Mouse (Mus musculus) ES-E14 (cell line): ENCODE data around the gene Cachd1.

Experiments
- CHD2 ChIP-seq: IDR thresholded peaks from 2 replicates; pipeline ENCODE4 v1.6.1; 2014; ENCODE audit warnings: mild to moderate bottlenecking, low read depth, low read length, inconsistent platforms
- MAFK ChIP-seq: IDR thresholded peaks from 2 replicates; pipeline ENCODE4 v1.6.1; 2014; ENCODE audit warnings: mild to moderate bottlenecking, low read depth, low read length, inconsistent platforms; ENCODE audit not compliant: insufficient read depth
- ZC3H11A ChIP-seq: IDR thresholded peaks from 2 replicates; pipeline ENCODE4 v1.6.1; 2012; ENCODE audit warnings: low read depth, mild to moderate bottlenecking, inconsistent platforms, low read length, borderline replicate concordance
- ZNF384 ChIP-seq: IDR thresholded peaks from 2 replicates; pipeline ENCODE4 v1.6.1; 2012; ENCODE audit warnings: low read depth, low read length, inconsistent platforms

DNA sequence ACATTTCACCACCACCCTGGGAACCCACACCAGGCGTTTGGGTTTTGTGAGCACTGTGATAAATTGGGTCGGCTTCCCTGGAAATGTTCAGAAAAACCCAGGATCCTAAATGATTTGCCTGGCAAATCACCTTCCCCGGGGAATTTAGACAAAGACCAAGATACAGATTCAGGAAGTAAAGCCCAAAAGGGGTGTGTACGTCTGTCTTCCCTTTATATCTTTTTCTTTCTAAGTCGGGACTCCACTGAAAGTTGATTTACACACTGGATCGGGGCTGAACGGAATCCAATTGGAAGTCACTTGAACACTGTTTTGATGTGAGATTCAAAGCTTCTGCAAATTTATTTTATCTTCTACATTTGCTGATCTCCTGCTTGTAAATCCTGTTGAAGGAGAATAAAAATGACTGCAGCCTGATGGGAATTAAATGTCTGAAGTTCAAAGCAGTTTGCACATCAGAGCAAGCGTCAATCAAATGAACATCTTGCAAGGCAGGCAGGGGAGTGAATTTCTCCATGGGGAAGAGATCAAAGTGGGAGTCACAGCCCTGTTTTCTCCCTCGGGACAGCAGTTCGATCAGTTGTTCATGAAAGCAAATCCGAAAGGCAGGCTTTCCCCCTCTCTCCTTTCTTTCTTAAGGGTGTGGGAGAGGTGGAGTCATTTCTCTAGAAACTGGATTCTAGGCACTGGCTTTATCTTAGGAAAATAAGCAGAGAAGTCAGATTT, 134.3 kb downstream of the Cachd1 start:
- TF ChIP-seq CHD2 = no peak
- no peak for TF ChIP-seq ZC3H11A
- no peak for TF ChIP-seq ZNF384
- TF ChIP-seq MAFK = no peak
